Mouse (Mus musculus) heart, embryonic 14.5 days (tissue): ENCODE data around the gene Sh3rf3. TPM values are rescaled to one million over a fixed set of nuclear protein-coding genes. Genes with fewer than 3 reads are reported as not detected.

ENCODE experiments used
- ATAC-seq: fragments of 200-750 bp; cut with Nextera tagmentation; 2 replicates; pipeline ENCODE4 v1.8.0; 2017; ENCODE audit warnings: low read depth, moderate TSS enrichment; ENCODE audit not compliant: insufficient number of reproducible peaks, insufficient read depth, low FRiP score
- H3K27ac ChIP-seq, 2 experiments: fragments of 200-500 bp in 1 of 2; fragments of 300-500 bp in 1 of 2; sonication (generic) in 1 of 2; replicated peaks in 1 of 2; 2 replicates each; pipeline ENCODE4 v1.5.1; 2012 to 2014; ENCODE audit warnings: low read depth in 2 of 2, low read length in 2 of 2, control low read depth in 1 of 2, mild to moderate bottlenecking in 1 of 2, mixed read lengths in 1 of 2; ENCODE audit not compliant: control insufficient read depth in 1 of 2, insufficient read depth in 1 of 2
- H3K27me3 ChIP-seq: fragments of 300-500 bp; sonication (generic); 2 replicates; pipeline ENCODE4 v1.6.1; 2014; ENCODE audit warnings: mild to moderate bottlenecking, low read length, control low read depth; ENCODE audit not compliant: control insufficient read depth, insufficient read depth
- H3K36me3 ChIP-seq: fragments of 300-500 bp; sonication (generic); 2 replicates; pipeline ENCODE4 v1.6.1; 2014; ENCODE audit warnings: mild to moderate bottlenecking, control low read depth, low read length, mixed read lengths; ENCODE audit not compliant: control insufficient read depth, insufficient read depth
- H3K4me1 ChIP-seq, 2 experiments: fragments of 200-500 bp in 1 of 2; fragments of 300-500 bp in 1 of 2; sonication (generic) in 1 of 2; 2 replicates each; pipeline ENCODE4 v1.6.1; 2012 to 2014; ENCODE audit warnings: low read length in 2 of 2, control low read depth in 1 of 2, mixed read lengths in 1 of 2; ENCODE audit not compliant: control insufficient read depth in 2 of 2, insufficient read depth in 2 of 2
- H3K4me2 ChIP-seq: fragments of 300-500 bp; sonication (generic); 2 replicates; pipeline ENCODE4 v1.6.1; 2014; ENCODE audit warnings: mild to moderate bottlenecking, low read length
- H3K4me3 ChIP-seq, 2 experiments: fragments of 200-500 bp in 1 of 2; fragments of 300-500 bp in 1 of 2; sonication (generic) in 1 of 2; 2 replicates each; pipeline ENCODE4 v1.5.1; 2012 to 2014; ENCODE audit warnings: low read length in 2 of 2, mild to moderate bottlenecking in 2 of 2, control low read depth in 1 of 2, low read depth in 1 of 2, moderate library complexity in 1 of 2; ENCODE audit not compliant: control insufficient read depth in 1 of 2, insufficient read depth in 1 of 2
- H3K9ac ChIP-seq: fragments of 300-500 bp; sonication (generic); 2 replicates; pipeline ENCODE4 v1.6.1; 2014; ENCODE audit warnings: mild to moderate bottlenecking, low read length
- H3K9me3 ChIP-seq: fragments of 300-500 bp; sonication (generic); 2 replicates; pipeline ENCODE4 v1.6.1; 2016; ENCODE audit warnings: low read length, control low read depth; ENCODE audit not compliant: control insufficient read depth
- WGBS: fragments of 180-500 bp; shearing (Covaris S2); extraction: QIAGEN DNeasy Blood & Tissue Kit; methylation state at CpG from one replicate; pipeline ENCODE4 v1.1.7; 2014; 5-methylcytosine and 5-hydroxymethylcytosine counted together
- polyA plus RNA-seq: library from polyadenylated mRNA; unstranded; fragments of >200 nt; fragmentation: Nextera tagmentation; extraction: Ambion mirVana; gene quantifications from 2 replicates; pipeline ENCODE4 v1.2.1, GENCODE M21; 2014

Gene Sh3rf3
- 0.23 and 0.65 TPM in 2 replicates for polyA plus RNA-seq

DNA sequence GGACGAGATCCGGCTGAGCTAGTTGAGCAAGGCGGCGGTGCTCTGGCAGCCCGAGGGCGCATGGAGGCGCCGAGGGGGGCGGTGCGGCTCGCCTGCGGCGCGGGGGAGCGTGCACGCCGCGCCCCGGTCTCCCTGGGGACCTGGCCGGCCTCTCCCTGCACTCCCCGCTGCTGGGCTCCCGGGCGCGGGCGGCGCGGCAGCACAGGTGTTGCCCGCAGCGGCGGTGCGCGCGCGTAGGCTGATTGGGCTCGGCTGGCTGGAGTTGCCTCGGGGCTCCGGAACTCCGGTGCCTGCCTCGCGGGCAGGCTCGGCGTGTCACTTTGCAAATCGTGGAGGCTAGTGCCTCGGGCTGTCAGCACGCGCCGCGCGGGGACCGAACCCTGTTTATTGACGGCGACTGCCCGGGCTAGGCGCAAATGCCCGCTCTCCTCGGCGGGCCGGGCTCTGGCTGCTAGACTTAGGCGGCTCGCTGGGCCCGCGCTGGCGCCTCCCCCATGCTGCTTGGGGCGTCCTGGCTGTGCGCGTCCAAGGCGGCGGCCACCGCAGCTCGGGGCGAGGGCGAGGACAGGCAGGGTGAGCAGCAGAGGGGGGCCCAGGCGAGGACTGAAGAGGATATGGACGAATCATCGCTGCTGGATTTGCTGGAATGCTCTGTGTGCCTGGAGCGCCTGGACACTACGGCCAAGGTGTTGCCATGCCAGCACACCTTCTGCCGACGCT, at the start of gene Sh3rf3:
Gene Sh3rf3 (plus strand): TSS at position 279 of the 720 bp plus-strand sequence.
- ATAC-seq, result no peak; the same call in 1 of the 2 replicates
- peaks cover 67% of the 10 kb centered on the region for H3K27me3 ChIP-seq

DNA sequence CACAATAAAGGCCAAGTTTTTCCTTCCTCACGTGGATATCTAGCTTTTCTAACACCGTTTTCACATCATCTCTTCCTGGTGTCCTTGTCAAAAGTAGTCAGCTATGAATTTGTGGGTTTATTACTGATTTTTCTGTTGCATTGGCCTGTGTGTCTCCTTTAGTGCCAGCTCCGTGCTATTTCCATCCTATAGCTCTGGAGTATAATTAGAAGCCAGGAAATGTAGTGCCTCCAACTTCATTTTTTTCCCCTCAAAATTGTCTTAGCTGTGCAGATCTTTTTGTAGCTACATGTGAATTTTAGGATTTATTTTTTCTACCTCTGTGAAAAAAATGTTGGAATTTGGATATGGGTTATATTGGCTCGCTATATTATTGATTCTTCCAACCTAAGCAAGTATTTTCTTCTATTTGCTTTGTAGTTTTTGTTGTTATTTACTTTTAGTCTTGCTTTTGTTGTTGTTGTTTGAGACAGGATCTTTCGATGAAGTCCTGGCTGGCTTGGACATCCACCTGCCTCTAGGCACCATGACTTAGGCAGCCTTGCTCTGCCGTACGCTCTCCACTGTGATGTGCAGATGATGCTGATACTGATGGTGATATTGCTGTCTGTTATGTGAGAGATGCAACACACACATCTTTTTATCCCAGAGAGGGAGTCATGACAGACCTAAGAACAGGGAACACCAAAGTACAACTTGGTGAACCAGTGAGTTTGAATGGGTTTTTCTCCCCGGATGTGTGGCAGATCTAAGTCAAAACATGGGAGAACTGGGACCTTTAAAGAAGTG, 24.5 kb upstream of the Sh3rf3 start:
- ATAC-seq, result no peak

More for the DNA sequence above, at the start of gene Sh3rf3:
- Histone ChIP-seq H3K9ac (peak within 1 kb of the TSS; percentile 62), H3K4me2 (peak within 1 kb of the TSS; percentile 99), H3K36me3 (no peaks in the 10 kb centered on the region), H3K27ac (no peak within 1 kb of the TSS), H3K9me3 (no peaks in the 10 kb centered on the region), H3K4me3 (peak within 1 kb of the TSS; percentile 56 to 65), H3K4me1 (peaks cover 3 to 6% of the 10 kb centered on the region in 2 experiments; a peak in 1 of 4 replicates)
- WGBS, result under 1% methylated on average over 76 of the region's 79 CpGs

DNA sequence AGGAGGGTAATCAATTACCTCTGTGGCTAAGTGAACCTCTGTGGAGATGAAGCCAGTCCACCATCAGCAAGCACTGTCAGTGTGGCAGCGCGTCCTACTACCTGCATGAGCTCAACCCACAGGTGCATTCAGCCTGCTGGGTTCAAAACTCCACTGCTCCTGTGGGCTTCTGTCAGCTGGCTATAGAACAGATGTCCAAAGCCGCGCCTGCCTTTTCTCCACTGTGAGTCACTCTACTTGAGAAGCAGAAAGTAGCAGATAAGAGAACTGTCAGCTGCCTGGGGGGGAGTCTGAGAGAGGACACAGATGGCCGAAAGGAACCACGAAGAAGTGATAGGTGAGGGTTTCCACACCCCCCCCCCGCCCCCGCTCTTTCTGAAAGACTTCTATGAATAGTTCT, 15.6 kb upstream of the Sh3rf3 start:
- H3K27me3 ChIP-seq, result peaks cover 8% of the 10 kb centered on the region; the same call in 1 of the 2 replicates
- H3K4me2 ChIP-seq, result 0 out of 2 replicates have a peak overlapping the region, but pooled peaks have one; percentile 20
- H3K36me3 ChIP-seq, result no peaks in the 10 kb centered on the region
- H3K9ac ChIP-seq, result no peak overlapping the region
- no peak overlapping the region for H3K4me3 ChIP-seq
- WGBS, result 12% methylated on average over 8 of the region's 8 CpGs
- no peak overlapping the region for H3K27ac ChIP-seq
- peak; percentile 71 for ATAC-seq
- H3K4me1 ChIP-seq, result peaks cover 3 to 6% of the 10 kb centered on the region in 2 experiments; a peak in 2 of 4 replicates
- H3K9me3 ChIP-seq, result no peaks in the 10 kb centered on the region

More for the DNA sequence above, 24.5 kb upstream of the Sh3rf3 start:
- no peak overlapping the region for H3K27ac ChIP-seq
- no peaks in the 10 kb centered on the region for H3K36me3 ChIP-seq
- 76% methylated on average over 8 of the region's 8 CpGs for WGBS
- H3K9me3 ChIP-seq, result no peaks in the 10 kb centered on the region
- H3K27me3 ChIP-seq, result no peaks in the 10 kb centered on the region
- no peaks in the 10 kb centered on the region for H3K4me1 ChIP-seq
- H3K9ac ChIP-seq, result no peak overlapping the region
- H3K4me2 ChIP-seq, result no peak overlapping the region
- no peak overlapping the region for H3K4me3 ChIP-seq

DNA sequence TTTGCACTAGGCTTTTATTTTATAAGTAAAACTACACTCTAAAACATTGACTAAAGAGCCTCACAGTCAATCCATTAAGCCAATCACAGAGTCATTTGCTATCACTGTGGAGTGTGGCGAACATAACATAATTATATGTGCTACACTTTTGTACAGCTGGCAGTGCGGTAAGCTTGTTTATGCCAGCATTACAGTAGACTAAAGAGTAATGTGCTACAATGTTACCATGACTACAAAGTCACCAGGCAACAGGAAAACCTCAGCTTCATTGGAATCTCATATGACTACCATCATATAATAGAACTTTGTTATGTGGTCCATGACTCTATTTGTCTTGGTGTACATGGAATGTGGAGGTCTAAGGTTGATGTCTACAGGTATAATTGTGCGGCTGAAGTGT, 15.0 kb upstream of the Sh3rf3 start:
- H3K36me3 ChIP-seq, result no peaks in the 10 kb centered on the region
- ATAC-seq, result no peak
- H3K4me2 ChIP-seq, result 0 out of 2 replicates have a peak overlapping the region, but pooled peaks have one; percentile 20
- H3K27ac ChIP-seq, result no peak overlapping the region
- H3K27me3 ChIP-seq, result peaks cover 8% of the 10 kb centered on the region; the same call in 1 of the 2 replicates
- no peak overlapping the region for H3K4me3 ChIP-seq
- H3K9ac ChIP-seq, result no peak overlapping the region
- H3K9me3 ChIP-seq, result no peaks in the 10 kb centered on the region
- 84% methylated on average over 3 of the region's 3 CpGs for WGBS
- peaks cover 6 to 7% of the 10 kb centered on the region in 2 experiments; a peak in 3 of 4 replicates for H3K4me1 ChIP-seq

DNA sequence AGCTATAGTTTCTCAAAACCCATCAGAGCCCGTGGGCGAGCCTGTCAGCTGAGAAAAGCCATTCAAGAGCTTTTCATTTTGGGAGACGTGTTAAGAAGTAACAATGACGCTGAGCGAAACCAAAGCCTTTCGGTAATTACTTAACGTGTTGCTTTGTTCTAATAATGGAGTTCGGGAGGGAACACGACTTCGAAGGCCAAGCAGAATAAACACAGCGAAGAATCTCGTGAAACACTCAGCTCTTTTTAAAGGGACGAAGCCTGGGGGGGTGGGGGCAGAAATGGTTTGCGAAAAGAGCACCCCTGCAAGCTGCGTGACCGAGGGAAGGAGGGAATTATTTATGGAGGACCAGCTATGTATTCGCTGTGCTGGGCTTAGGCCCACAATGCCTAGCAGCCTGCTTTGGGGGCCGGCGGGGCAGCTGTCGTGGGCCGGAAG, 12.1 kb upstream of the Sh3rf3 start:
- Histone ChIP-seq H3K27ac (no peak overlapping the region), H3K9ac (no peak overlapping the region), H3K4me1 (peaks cover 6 to 10% of the 10 kb centered on the region in 2 experiments; a peak in 3 of 4 replicates), H3K36me3 (no peaks in the 10 kb centered on the region), H3K9me3 (no peaks in the 10 kb centered on the region), H3K4me2 (no peak overlapping the region), H3K4me3 (no peak overlapping the region), H3K27me3 (peaks cover under 1% of the 10 kb centered on the region; the same call in 1 of the 2 replicates)
- no peak for ATAC-seq
- 72% methylated on average over 21 of the region's 21 CpGs for WGBS

DNA sequence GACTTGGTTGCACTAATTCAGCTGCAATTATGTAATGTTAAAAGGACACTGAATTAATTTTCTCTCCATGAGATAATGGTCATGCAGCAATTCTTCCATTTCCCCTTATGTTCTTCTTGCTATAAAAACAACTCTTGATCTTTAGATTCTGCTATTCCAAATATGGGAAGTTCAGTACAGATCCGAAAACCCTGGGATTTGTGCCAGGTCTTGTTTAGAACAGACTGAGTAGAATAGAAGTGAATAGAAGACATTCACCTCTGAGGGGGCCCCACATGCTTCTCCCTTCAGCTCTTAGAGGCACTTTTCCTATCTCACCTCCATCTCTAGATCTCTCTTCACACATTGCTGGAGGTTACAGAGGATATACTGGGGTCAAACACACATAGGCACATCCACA, 10.8 kb upstream of the Sh3rf3 start:
- WGBS, result 33% methylated on average over 1 of the region's 1 CpGs
- Histone ChIP-seq H3K4me3 (no peak overlapping the region), H3K4me1 (peaks cover 6 to 10% of the 10 kb centered on the region in 2 experiments; a peak in 3 of 4 replicates), H3K4me2 (no peak overlapping the region), H3K9ac (no peak overlapping the region), H3K27me3 (peaks cover 5% of the 10 kb centered on the region; the same call in 1 of the 2 replicates), H3K27ac (no peak overlapping the region), H3K9me3 (no peaks in the 10 kb centered on the region), H3K36me3 (no peaks in the 10 kb centered on the region)
- no peak for ATAC-seq

DNA sequence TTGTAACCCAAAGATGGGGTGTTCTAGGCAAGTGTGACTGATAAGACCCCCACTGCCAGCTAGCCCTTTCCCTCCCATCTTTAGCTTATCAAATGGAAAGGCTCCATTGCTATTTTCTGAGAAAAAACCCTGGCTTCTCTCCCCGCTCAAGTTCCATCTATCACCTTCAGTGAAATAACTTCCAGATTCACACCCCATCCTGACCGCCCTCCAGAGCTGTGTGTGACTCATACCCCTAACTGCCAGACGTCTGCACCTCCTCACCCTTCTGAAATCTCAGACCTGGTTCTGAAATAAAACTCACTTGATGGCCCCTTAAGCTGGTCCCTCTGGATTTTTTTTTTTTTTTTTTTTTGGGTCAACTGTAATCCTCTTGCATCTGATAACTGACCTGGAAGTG, 5.2 kb upstream of the Sh3rf3 start:
- Histone ChIP-seq H3K36me3 (no peaks in the 10 kb centered on the region), H3K27ac (no peak overlapping the region), H3K4me1 (peaks cover 3% of the 10 kb centered on the region in 2 experiments; a peak in 2 of 4 replicates), H3K9me3 (no peaks in the 10 kb centered on the region), H3K4me3 (no peak overlapping the region), H3K4me2 (no peak overlapping the region), H3K9ac (no peak overlapping the region), H3K27me3 (peaks cover 42% of the 10 kb centered on the region)
- whole genome bisulfite sequencing, result 20% methylated on average over 3 of the region's 3 CpGs
- ATAC-seq, result no peak
